Mouse (Mus musculus) myocyte (in vitro differentiated cells): Measurements from ENCODE around the gene Samhd1.

Experiments
- CEBPB ChIP-seq: IDR thresholded peaks from 2 replicates; pipeline ENCODE4 v1.6.1; 2011; ENCODE audit warnings: mild to moderate bottlenecking, moderate library complexity; ENCODE audit not compliant: poor library complexity, insufficient read depth, severe bottlenecking
- E2F4 ChIP-seq: IDR thresholded peaks from one replicate; pipeline ENCODE4 v1.6.1; 2011; ENCODE audit warnings: mild to moderate bottlenecking, control low read depth, moderate library complexity; ENCODE audit not compliant: insufficient read depth
- MYOG ChIP-seq, 3 experiments: IDR thresholded peaks; one replicate each; pipeline ENCODE4 v1.6.1; 2011; ENCODE audit warnings: control low read depth in 2 of 3, low read depth in 2 of 3, mild to moderate bottlenecking in 2 of 3; ENCODE audit not compliant: insufficient read length in 2 of 3, control insufficient read depth in 1 of 3, insufficient read depth in 1 of 3
- POLR2A ChIP-seq: IDR thresholded peaks from one replicate; pipeline ENCODE4 v1.6.1; 2011; ENCODE audit warnings: low read depth, mild to moderate bottlenecking, control low read depth, moderate library complexity; ENCODE audit not compliant: insufficient read length
- POLR2AphosphoS2 ChIP-seq: IDR thresholded peaks from one replicate; pipeline ENCODE4 v1.6.1; 2011; ENCODE audit warnings: low read depth, control low read depth; ENCODE audit not compliant: insufficient read length
- SRF ChIP-seq: IDR thresholded peaks from one replicate; pipeline ENCODE4 v1.6.1; 2011; ENCODE audit warnings: low read depth; ENCODE audit not compliant: control insufficient read depth, insufficient read length
- TCF12 ChIP-seq: IDR thresholded peaks from one replicate; pipeline ENCODE4 v1.6.1; 2011; ENCODE audit warnings: mild to moderate bottlenecking, control low read depth; ENCODE audit not compliant: poor library complexity, insufficient read depth, severe bottlenecking
- USF1 ChIP-seq: IDR thresholded peaks from one replicate; pipeline ENCODE4 v1.6.1; 2011; ENCODE audit warnings: low read depth, mild to moderate bottlenecking, control low read depth, moderate library complexity

DNA sequence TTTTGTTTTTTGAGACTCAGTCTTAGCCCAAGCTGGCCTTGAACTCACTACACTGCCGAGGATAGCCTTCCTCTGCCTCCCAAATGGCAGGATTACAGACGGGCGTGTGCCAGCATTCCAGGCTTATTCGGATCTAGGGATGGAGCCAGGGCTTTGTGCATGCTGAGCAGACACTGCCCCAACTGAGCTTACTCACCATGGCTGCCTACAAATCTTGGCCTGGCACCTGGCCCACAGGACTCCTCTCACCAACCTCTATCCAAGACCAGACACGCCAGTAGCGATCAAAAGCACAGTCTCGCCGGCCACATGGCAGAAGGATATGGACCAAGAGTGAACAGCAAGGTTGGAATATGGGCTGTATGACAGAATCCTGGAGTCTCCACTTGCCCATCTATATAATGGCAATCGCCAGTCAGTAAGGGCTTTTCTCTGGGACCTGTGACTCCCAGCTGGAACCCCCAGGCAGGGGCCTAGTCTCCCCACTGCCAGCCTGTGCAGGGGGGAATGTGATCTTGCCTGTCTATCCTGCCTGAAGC is 60.8 kb downstream of the Samhd1 start:
- no peak for TF ChIP-seq POLR2A
- TF ChIP-seq USF1 = no peak
- TF ChIP-seq POLR2AphosphoS2 = no peak
- no peak for TF ChIP-seq MYOG (IDR thresholded peaks at IDR 0.05; ENCODE audit: control insufficient read depth in 1 of 3, insufficient read depth in 1 of 3, insufficient read length in 2 of 3, low read depth in 2 of 3)
- no peak for TF ChIP-seq E2F4
- no peak for TF ChIP-seq SRF
- TF ChIP-seq TCF12 = no peak
- TF ChIP-seq CEBPB = no peak
